Mouse (Mus musculus): Measurements from ENCODE around the gene Sbsn. TPM values are rescaled to one million over a fixed set of nuclear protein-coding genes. Genes with fewer than 3 reads are reported as not detected.
"Not testable (repeated sequence)": the region's sequence is repeated elsewhere in the genome, so short reads cannot be mapped to it uniquely, and the experiment has no call there.

Sbsn gene
- polyA plus RNA-seq, 1 experiment from 2014 or later, result 2.0 TPM

- H3K36me3 ChIP-seq (replicated peaks), result peaks cover 45% of the 10 kb centered on the region
- peak within 1 kb of the TSS; percentile 91 for H3K27ac ChIP-seq
- peak; percentile 98 for ATAC-seq (ENCODE audit: low FRiP score)
- H3K9me3 ChIP-seq, result no peaks in the 10 kb centered on the region
- H3K4me1 ChIP-seq, result peaks cover 26% of the 10 kb centered on the region
- peak within 1 kb of the TSS; percentile 69 for H3K9ac ChIP-seq
- H3K4me3 ChIP-seq (replicated peaks), result peak within 1 kb of the TSS; percentile 61
- no peaks in the 10 kb centered on the region for H3K27me3 ChIP-seq
- WGBS, result under 1% methylated on average over 60 of the region's 60 CpGs
- H3K4me2 ChIP-seq, result peak within 1 kb of the TSS; percentile 70
Observed at GRCm38 (mm10) chr7:30729396-30730063, 21.7 kb upstream of the Sbsn start, which contains the start of gene Tmem147. TSS of gene Tmem147 (minus strand) at chr7:30729540.

- not testable (repeated sequence) for H3K27me3 ChIP-seq; ATAC-seq (ENCODE audit: low FRiP score); H3K9me3 ChIP-seq
- Histone ChIP-seq H3K4me1 (peaks cover 26% of the 10 kb centered on the region), H3K9ac (peak overlapping the region; percentile 69), H3K36me3 (replicated peaks) (peaks cover 50% of the 10 kb centered on the region), H3K4me2 (peak overlapping the region; percentile 70), H3K4me3 (replicated peaks) (peak overlapping the region; percentile 61), H3K27ac (peak overlapping the region; percentile 91)
- 14% methylated on average over 13 of the region's 22 CpGs for WGBS
Observed at GRCm38 (mm10) chr7:30730064-30730722, 21.1 kb upstream of the Sbsn start.

GRCm38 (mm10) chr7:30736211-30736610, 15.1 kb upstream of the Sbsn start:
- Histone ChIP-seq H3K9ac (no peak overlapping the region), H3K4me1 (peaks cover 5% of the 10 kb centered on the region; the same call in 1 of the 2 replicates), H3K27ac (no peak overlapping the region), H3K4me3 (replicated peaks) (no peak overlapping the region), H3K4me2 (no peak overlapping the region), H3K27me3 (no peaks in the 10 kb centered on the region), H3K36me3 (replicated peaks) (peaks cover 59% of the 10 kb centered on the region), H3K9me3 (no peaks in the 10 kb centered on the region)
- ATAC-seq (ENCODE audit: low FRiP score), result no peak
- WGBS, result 91% methylated on average over 3 of the region's 3 CpGs

GRCm38 (mm10) chr7:30742570-30742969, 8.7 kb upstream of the Sbsn start:
- H3K4me2 ChIP-seq; H3K36me3 ChIP-seq (replicated peaks); H3K9ac ChIP-seq; H3K27ac ChIP-seq; H3K4me1 ChIP-seq; H3K9me3 ChIP-seq; H3K27me3 ChIP-seq; H3K4me3 ChIP-seq (replicated peaks); ATAC-seq (ENCODE audit: low FRiP score): not testable (repeated sequence)
- 94% methylated on average over 2 of the region's 2 CpGs for WGBS

GRCm38 (mm10) chr7:30743617-30744016, 7.7 kb upstream of the Sbsn start, which contains the start of gene Gapdhs:
TSS of gene Gapdhs (minus strand) at chr7:30743681.
- not testable (repeated sequence) for H3K27me3 ChIP-seq; H3K36me3 ChIP-seq (replicated peaks); H3K4me1 ChIP-seq; H3K9ac ChIP-seq; H3K4me2 ChIP-seq; H3K9me3 ChIP-seq; H3K4me3 ChIP-seq (replicated peaks); ATAC-seq (ENCODE audit: low FRiP score); H3K27ac ChIP-seq
- WGBS, result 82% methylated on average over 4 of the region's 4 CpGs

GRCm38 (mm10) chr7:30744022-30744598, 7.2 kb upstream of the Sbsn start:
- H3K4me1 ChIP-seq, result no peaks in the 10 kb centered on the region
- ATAC-seq (ENCODE audit: low FRiP score), result no peak
- H3K9ac ChIP-seq, result no peak overlapping the region
- H3K9me3 ChIP-seq, result no peaks in the 10 kb centered on the region
- H3K36me3 ChIP-seq (replicated peaks), result no peaks in the 10 kb centered on the region; the same call in none of the 2 replicates
- H3K27ac ChIP-seq, result no peak overlapping the region
- 60% methylated on average over 4 of the region's 4 CpGs for WGBS
- H3K27me3 ChIP-seq, result no peaks in the 10 kb centered on the region
- H3K4me3 ChIP-seq (replicated peaks), result no peak overlapping the region
- H3K4me2 ChIP-seq, result no peak overlapping the region

- H3K9ac ChIP-seq, result no peak overlapping the region
- H3K4me3 ChIP-seq (replicated peaks), result no peak overlapping the region
- no peak overlapping the region for H3K27ac ChIP-seq
- no peaks in the 10 kb centered on the region; the same call in 1 of the 2 replicates for H3K36me3 ChIP-seq (replicated peaks)
- H3K4me1 ChIP-seq, result no peaks in the 10 kb centered on the region
- 86% methylated on average over 7 of the region's 7 CpGs for WGBS
- H3K9me3 ChIP-seq, result no peaks in the 10 kb centered on the region
- no peaks in the 10 kb centered on the region for H3K27me3 ChIP-seq
- ATAC-seq (ENCODE audit: low FRiP score), result no peak
- no peak overlapping the region for H3K4me2 ChIP-seq
Observed at GRCm38 (mm10) chr7:30747525-30748204, 3.6 kb upstream of the Sbsn start.

- Histone ChIP-seq H3K36me3 (replicated peaks) (peaks cover 6% of the 10 kb centered on the region), H3K27ac (no peak overlapping the region), H3K27me3 (no peaks in the 10 kb centered on the region), H3K4me1 (no peaks in the 10 kb centered on the region), H3K9me3 (peaks cover 5% of the 10 kb centered on the region; the same call in 1 of the 2 replicates), H3K4me2 (no peak overlapping the region), H3K4me3 (replicated peaks) (no peak overlapping the region), H3K9ac (no peak overlapping the region)
- ATAC-seq (ENCODE audit: low FRiP score), result no peak
- 91% methylated on average over 13 of the region's 13 CpGs for WGBS
Observed at GRCm38 (mm10) chr7:30749824-30750606, 1.3 kb upstream of the Sbsn start.

GRCm38 (mm10) chr7:30757001-30757400, 5.7 kb downstream of the Sbsn start:
- H3K36me3 ChIP-seq (replicated peaks), result peaks cover 17% of the 10 kb centered on the region

GRCm38 (mm10) chr7:30758853-30759252, 7.6 kb downstream of the Sbsn start:
- H3K9ac ChIP-seq, result no peak overlapping the region
- H3K4me2 ChIP-seq, result no peak overlapping the region
- no peak overlapping the region for H3K4me3 ChIP-seq (replicated peaks)
- WGBS, result 36% methylated on average over 4 of the region's 4 CpGs
- no peak for ATAC-seq (ENCODE audit: low FRiP score)
- no peaks in the 10 kb centered on the region for H3K4me1 ChIP-seq
- peaks cover 17% of the 10 kb centered on the region for H3K36me3 ChIP-seq (replicated peaks)
- H3K9me3 ChIP-seq, result peaks cover 7% of the 10 kb centered on the region; the same call in 1 of the 2 replicates
- H3K27ac ChIP-seq, result no peak overlapping the region
- 0 out of 2 replicates have a peak, but pooled peaks cover 2% of the 10 kb centered on the region for H3K27me3 ChIP-seq

More at GRCm38 (mm10) chr7:30757001-30757400, 5.7 kb downstream of the Sbsn start:
- Histone ChIP-seq H3K4me3 (replicated peaks) (no peak overlapping the region), H3K4me2 (no peak overlapping the region), H3K27ac (no peak overlapping the region), H3K27me3 (no peaks in the 10 kb centered on the region), H3K9me3 (peaks cover 7% of the 10 kb centered on the region; the same call in 1 of the 2 replicates), H3K9ac (no peak overlapping the region), H3K4me1 (no peaks in the 10 kb centered on the region)
- no peak for ATAC-seq (ENCODE audit: low FRiP score)
- WGBS, result 81% methylated on average over 3 of the region's 3 CpGs

- H3K9me3 ChIP-seq, result no peaks in the 10 kb centered on the region
- 79% methylated on average over 4 of the region's 4 CpGs for WGBS
- no peak for ATAC-seq (ENCODE audit: low FRiP score)
- H3K4me1 ChIP-seq, result no peaks in the 10 kb centered on the region
- no peak overlapping the region for H3K9ac ChIP-seq
- H3K4me3 ChIP-seq (replicated peaks), result no peak overlapping the region
- 0 out of 2 replicates have a peak, but pooled peaks cover 4% of the 10 kb centered on the region for H3K27me3 ChIP-seq
- H3K36me3 ChIP-seq (replicated peaks), result no peaks in the 10 kb centered on the region
- no peak overlapping the region for H3K27ac ChIP-seq
- H3K4me2 ChIP-seq, result no peak overlapping the region
Observed at GRCm38 (mm10) chr7:30761769-30762352, 10.6 kb downstream of the Sbsn start.

Data from forebrain, embryonic 12.5 days (tissue).